Mouse (Mus musculus) T-cell, adult 2 months (primary cell): ENCODE measurements around the gene 1700016D06Rik.
A peak's percentile ranks its signal among the peaks of the same experiment; 100 is the strongest.
"Not testable (repeated sequence)": the region's sequence is repeated elsewhere in the genome, so short reads cannot be mapped to it uniquely, and the experiment has no call there.

Experiments
- DNase-seq: peaks from one replicate; pipeline ENCODE4 v3.0.0; 2022; ENCODE audit warnings: low spot score

The 1700016D06Rik gene

DNA sequence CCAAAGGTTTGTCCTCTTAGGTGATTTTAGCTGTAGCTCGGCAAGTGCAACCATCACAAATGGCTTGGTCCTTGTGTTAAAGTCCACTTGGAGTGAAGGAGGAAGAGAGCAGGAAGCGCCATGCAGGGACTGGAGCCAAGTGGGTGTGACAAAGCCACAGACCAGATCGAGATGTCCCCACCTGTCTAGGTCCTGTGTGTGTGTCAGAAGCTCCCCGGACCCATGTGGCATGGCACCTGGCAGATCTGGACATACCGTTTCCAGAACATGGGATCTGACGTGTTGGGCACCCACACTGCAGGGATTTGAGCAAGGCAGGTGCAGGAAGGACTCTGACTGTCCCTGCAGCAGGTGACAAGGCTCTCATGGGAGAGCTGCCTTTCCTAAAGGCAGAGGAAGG is 565 bp upstream of the 1700016D06Rik start:
- DNase-seq: no peak

DNA sequence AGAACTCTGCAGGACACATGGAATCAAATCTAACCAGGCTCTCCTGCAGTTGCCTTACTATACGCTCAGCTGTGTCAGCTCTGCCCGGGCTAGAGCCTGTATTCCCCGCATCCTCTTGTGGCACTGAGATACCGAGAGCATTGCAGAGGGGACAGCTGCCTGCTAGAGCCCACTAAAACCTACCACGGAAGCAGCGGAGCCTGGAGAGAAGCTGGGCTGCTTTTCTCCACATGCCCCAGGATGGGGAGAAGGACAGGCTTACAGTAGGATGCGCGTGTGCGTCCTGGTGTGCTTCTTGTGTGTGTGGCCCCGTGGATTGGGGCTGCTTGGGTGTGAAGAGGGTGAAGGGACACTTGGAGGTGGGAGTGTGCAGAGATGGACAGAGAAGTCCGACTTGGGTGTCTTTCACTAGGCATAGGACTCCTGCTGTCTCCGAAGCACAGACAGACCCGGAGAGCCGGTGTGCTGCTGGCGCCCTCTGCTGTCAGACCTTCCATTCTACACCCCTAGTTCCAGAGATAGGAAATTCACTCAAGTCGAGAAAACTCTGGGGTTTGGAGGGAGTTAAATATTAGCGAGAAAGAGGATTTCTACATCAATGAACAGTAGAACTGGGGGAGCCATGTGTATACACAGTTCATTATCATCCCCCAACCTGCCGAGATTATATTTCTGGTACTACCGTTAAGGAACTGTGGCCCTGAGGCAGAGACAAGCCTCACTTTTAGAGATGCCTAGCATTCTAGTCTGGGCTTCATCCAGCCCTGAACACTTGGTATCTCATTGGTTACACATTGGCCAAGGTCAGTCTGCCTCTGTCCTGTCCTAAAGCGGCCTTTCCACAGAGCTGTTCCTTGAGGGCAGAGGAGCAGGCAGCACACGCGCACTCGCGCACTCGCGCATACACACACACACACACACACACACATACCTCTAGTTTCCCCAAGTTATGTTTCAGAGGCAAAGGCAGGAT is 517 bp downstream of the 1700016D06Rik start:
- peak; percentile 46 for DNase-seq

GRCm38 (mm10) chr8:11699442-11700001 is 1.3 kb downstream of the 1700016D06Rik start:
- DNase-seq: no peak

DNA sequence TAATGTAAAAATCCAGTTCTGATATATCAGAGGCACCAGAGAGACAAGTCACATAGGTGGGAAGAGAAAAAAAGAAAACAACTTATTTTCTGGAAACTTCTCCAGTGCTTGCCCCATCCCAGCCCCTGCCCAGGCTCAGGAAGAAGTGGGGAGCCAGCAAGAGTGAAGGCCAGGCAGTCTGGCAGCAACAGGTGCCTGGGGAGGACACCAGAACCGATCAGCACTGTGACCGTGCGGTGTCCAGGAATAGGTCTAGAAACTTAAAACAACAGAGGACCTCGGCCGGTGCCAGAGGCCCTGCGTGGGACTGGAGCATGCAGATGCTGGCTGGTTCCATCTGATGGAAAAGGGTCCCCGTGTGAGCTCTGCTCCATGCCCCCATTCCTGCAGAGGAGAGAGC is 3.4 kb downstream of the 1700016D06Rik start:
- DNase-seq: no peak

GRCm38 (mm10) chr8:11696176-11696575 is 4.7 kb downstream of the 1700016D06Rik start:
- DNase-seq: no peak

- DNase-seq: no peak
These were observed 6.9 kb downstream of the 1700016D06Rik start for GRCm38 (mm10) chr8:11693972-11694371.

GRCm38 (mm10) chr8:11692455-11692854 is 8.4 kb downstream of the 1700016D06Rik start:
- DNase-seq: no peak

GRCm38 (mm10) chr8:11691761-11692160 is 9.1 kb downstream of the 1700016D06Rik start:
- no peak for DNase-seq

- DNase-seq: no peak
These were observed 9.6 kb downstream of the 1700016D06Rik start for GRCm38 (mm10) chr8:11691284-11691683.

- no peak for DNase-seq
These were observed 10.9 kb downstream of the 1700016D06Rik start for GRCm38 (mm10) chr8:11689945-11690344.

- DNase-seq: no peak
These were observed 13.6 kb downstream of the 1700016D06Rik start for GRCm38 (mm10) chr8:11687251-11687650.

DNA sequence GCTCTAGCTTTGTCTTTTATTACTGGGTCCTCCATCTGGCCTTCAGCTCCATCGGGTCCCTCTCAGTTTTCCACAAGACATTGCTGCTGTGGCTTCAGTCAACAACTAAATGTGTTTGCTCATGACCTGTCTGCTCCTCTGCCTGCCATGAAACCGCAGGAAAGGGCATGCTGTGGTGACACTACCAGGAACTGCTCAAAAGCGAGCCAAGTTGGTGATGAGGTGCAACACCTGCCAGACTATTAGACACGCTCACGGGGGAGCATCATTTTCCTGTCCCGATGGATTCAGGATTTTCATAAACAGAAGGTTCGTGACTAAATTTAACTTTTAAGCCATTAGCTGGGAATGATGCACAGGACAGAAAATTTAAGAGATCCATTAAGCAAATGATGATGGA is 16.3 kb downstream of the 1700016D06Rik start:
- no peak for DNase-seq

GRCm38 (mm10) chr8:11668308-11668707 is 32.6 kb downstream of the 1700016D06Rik start:
- DNase-seq: no peak

GRCm38 (mm10) chr8:11666023-11666716 is 34.7 kb downstream of the 1700016D06Rik start:
- not testable (repeated sequence) for DNase-seq

GRCm38 (mm10) chr8:11661969-11662368 is 38.9 kb downstream of the 1700016D06Rik start:
- DNase-seq: no peak

DNA sequence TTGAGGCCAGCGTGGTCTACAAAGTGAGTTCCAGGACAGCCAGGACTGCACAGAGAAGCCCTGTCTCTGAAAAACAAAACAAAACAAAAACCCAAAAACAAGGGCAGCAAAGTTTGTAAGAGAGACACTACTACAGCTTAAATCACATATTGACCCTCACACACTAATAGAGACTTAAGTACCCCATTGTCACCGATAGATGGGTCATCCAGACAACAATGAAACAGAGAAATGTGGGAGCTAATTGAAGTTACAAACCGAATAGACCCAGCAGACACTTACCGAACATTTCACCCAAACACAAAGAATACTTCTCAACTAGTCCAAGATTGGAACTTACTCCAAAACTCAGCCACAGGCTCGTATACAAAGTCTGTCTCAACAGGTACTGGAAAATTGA is 50.8 kb downstream of the 1700016D06Rik start:
- no peak for DNase-seq

DNA sequence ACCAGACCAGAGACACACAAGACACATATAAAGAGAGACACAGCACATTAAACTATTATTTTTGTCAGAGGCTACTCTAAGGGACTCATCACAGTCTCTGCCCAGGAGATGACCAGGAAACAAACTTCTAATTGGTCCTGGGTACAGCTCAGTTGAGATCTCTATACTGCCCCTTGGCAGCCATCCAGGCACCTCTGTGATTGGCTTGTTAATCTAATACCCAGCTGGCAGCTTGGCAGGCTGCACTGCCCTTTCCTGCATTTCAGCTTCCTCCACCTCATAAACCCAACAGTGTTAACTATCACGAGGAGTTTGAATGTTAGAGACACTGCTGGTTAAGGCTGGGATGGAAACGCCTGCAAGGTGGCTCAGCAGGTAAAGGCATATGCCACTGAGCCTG is 57.7 kb downstream of the 1700016D06Rik start:
- DNase-seq: no peak

DNA sequence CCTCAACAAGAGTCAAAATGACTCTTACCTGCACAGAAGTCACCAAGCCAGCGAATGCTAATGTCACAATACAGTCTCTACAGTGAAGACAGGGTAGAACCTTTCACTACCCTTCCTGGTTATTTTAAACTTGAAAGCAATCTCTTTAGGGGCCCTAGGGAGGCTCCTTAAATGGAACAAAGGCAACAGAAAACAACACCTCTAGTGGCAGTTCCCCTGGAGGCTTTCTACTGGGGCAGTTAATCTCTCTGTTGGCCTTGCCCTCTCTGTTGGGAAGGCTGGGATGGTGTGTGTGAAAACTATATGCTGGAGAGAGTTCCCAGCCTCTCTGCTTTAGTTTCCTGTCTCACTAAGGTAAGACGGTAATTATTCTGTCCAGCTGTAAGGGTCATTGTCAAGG is 60.3 kb downstream of the 1700016D06Rik start:
- no peak for DNase-seq

DNA sequence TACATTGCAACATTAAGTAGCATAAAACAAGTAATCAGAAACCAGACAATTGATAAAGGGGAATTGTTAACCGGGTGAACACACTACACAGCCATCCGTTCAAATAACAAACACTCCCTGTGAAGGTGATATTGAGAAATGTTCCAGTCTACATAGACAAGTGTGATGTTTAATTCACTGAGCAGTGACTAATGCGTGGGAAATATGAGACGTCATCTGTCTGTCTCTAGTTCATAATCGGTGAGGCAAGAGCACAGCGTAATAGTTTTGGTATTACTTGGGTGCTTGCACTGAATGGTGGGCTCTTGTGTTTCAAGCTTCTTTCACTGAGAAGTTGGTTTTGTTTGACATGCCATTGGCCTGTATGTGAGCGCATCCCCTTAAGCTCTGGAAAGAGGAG is 63.3 kb downstream of the 1700016D06Rik start:
- DNase-seq: no peak

- peak; percentile 54 for DNase-seq
These were observed 64.4 kb downstream of the 1700016D06Rik start for GRCm38 (mm10) chr8:11636324-11637057.

DNA sequence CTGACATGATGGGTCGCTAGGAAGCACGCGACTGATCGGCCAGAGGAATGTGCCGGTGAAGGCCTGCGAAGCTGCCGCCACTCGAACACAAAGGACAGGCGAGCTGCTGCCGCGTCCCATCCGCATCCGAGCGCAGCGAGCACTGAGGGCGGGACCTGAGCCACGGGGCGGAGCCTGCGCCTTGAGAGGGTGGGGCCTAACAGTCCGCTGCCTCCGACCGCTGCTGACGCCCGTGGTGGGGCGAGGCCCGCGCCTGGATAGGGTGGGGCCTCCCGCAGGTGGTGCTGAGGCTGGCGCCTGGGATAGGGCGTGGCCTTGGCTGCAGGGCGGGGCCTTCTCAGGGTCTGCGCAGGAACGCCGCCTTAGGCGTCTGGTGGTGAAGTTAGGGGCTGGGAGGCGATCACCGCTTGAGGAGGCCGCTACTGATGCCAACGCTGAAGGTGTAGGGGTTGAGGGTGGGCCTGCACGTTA is 65.2 kb downstream of the 1700016D06Rik start, which contains the start of gene Ankrd10:
Ankrd10 (minus strand) TSS at position 147 of the 471 bp plus-strand sequence.
- peak; percentile 98 for DNase-seq
